Mouse (Mus musculus) 3134 (cell line): ENCODE measurements around the gene Cnppd1.

ENCODE experiments used
- DNase-seq: peaks from one replicate; pipeline ENCODE4 v3.0.0-alpha.2; 2011; ENCODE audit warnings: low spot score; ENCODE audit not compliant: insufficient read length; ENCODE audit errors: extremely low read depth

Gene Cnppd1

GRCm38 (mm10) chr1:75148727-75149126 is 6.2 kb upstream of the Cnppd1 start:
- no peak for DNase-seq

DNA sequence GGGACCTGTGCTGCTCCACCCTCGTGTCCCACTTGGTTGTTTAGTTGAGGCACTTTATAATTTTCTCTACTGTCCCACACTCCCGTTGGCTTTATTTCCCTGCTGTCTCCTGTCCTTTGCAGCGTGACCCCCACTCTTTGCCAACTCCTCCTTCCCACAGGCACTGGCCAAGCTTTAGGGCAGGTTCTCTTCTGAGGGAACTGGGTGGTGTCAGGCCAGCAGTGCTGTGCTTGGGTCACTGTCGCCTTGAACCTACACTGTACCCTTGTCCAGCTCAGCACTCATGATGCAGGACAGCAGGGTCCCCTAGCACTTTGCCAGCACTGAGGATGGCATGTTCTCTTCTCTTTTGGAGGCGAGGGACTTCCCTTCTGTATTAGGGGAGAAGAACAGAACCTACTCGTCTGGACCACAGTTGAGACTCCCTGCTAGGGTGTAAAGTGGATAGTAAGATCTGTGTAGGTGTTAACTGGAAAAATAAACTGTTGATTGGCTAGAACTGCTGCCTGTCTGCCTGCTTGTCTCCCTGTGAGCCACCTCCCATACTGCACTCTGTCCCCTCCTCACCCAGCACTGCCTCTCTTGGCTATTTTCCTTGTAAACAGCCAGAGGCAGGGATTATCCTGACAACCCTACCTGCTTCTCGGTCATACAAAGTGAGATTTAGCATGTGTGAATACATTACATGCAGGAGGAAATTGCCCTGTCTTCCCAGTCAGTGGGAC is 5.1 kb upstream of the Cnppd1 start:
- no peak for DNase-seq

DNA sequence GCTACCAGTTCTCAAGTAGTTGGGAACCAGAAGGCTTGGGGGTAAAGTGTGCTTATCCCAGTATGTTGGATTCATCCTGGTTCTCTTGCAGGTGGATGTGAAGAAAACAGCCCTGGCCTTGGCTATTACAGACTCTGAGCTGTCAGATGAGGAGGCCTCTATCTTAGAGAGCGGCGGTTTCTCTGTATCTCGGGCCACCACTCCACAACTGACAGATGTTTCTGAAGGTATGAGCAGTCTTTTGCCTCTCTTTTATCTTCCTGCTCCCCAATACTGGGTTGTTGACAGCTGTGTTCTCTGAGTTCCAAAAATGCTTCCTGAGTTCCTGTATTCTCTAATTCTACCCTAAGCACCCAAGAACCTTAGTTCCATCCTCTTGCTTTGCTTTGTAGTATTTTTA is 3.1 kb upstream of the Cnppd1 start:
- DNase-seq: no peak

DNA sequence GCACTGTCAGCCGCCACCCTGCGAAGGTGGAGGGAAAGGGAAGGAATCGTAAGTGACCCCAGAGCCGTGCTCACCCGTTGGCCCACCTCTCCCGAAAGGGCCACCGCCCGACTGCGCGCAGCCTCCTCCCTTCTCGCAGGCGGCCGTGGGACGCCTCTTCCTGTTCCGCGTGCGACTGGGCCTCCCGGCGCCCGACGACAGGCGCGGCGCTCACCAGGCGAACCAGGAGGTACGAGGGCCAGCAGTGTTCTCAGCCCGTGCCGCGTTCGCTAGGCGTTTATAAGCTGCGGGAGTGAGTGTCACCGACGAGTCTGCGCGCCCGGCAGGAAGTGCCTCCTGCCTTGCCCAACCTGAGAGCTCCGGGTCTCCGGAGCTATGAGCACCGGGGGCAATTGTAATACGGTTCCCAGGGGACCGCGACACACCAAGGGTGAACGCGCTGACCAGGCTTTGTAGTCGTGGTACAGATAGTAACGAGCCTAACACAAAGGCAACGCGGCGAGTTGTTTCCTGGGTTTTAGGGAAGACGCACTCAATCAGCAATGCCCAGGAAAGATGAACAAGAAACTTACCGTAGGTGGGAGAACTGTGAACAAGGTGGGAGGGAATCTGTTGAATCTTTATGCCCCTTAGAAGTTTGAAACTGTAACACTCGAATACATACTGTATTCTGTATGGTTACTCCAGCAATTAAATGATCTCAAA is 873 bp downstream of the Cnppd1 start:
- DNase-seq: peak; percentile 86

DNA sequence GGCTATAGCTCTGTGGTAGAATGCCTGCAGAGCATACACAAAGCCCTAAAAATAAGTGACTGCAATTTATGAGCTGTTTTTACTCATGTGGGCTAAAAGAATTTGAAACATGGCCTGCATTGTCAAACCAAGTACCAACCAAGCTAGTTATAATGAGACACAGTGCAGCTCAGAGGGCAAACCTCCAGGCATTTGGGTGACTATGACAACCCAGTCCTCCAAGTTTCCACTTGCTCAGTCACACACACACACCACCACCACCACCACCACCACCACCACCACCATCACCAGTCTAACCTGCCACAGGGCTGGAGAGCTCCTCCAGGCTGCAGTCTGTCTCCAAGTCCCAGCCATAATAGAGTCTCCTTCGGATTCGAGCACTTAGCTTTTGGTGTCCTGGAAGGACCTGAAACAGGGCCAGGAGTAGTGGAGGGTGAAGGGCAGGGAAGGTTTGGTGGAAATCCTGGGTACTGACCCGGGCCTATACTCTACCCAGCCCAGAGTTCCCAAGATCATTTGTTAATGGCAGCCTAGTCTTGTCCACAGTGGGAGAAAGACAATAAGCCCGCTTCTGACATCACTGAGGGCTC is 1.8 kb downstream of the Cnppd1 start:
- no peak for DNase-seq

- DNase-seq: no peak
Observed at GRCm38 (mm10) chr1:75138448-75138847, 4.1 kb downstream of the Cnppd1 start.

DNA sequence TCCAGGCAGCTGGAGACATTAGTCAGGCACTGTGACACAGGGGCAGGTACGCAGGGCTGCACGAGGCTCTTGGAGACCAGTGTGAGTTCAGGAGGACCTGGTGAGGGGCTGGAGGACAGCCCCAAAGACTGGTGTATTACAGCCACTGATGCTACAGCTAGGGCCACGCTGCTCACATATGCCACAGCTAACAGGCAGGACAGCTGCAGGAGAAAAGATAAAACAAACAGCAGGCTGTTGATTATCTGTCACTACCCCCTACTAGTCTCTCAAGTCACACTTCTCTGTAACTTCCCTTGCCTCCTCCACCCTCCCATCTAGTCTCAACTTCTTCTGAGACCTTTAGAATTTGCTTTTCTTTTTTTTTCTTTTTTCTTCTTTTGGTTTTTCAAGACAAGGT is 5.8 kb downstream of the Cnppd1 start:
- no peak for DNase-seq

GRCm38 (mm10) chr1:75136293-75136692 is 6.2 kb downstream of the Cnppd1 start:
- DNase-seq: no peak

- DNase-seq: no peak
Observed at GRCm38 (mm10) chr1:75133421-75134207, 8.9 kb downstream of the Cnppd1 start, which contains the start of gene Slc23a3. Gene Slc23a3, minus strand, starts transcription at chr1:75133890.

- DNase-seq: no peak
Observed at GRCm38 (mm10) chr1:75128641-75129040, 13.9 kb downstream of the Cnppd1 start.

DNA sequence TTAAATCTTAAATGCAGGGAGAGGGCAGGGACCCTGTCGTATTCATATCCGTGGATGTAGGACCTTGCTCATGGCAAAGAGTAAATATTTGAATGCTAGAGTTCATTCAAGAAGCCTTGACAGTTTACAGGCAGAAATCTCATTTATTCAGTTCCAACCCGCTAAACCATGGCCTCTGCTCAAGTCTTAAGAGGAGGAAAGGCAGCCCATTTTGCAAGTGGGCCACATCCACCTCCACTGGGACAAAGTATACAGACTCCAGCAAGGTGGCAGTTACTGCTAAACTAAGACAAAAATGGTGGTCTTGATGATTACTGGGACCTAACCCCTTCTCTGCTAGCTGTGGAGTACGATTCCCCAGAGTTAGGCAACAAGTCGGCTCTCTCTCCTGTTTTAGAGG is 17.1 kb downstream of the Cnppd1 start:
- no peak for DNase-seq

DNA sequence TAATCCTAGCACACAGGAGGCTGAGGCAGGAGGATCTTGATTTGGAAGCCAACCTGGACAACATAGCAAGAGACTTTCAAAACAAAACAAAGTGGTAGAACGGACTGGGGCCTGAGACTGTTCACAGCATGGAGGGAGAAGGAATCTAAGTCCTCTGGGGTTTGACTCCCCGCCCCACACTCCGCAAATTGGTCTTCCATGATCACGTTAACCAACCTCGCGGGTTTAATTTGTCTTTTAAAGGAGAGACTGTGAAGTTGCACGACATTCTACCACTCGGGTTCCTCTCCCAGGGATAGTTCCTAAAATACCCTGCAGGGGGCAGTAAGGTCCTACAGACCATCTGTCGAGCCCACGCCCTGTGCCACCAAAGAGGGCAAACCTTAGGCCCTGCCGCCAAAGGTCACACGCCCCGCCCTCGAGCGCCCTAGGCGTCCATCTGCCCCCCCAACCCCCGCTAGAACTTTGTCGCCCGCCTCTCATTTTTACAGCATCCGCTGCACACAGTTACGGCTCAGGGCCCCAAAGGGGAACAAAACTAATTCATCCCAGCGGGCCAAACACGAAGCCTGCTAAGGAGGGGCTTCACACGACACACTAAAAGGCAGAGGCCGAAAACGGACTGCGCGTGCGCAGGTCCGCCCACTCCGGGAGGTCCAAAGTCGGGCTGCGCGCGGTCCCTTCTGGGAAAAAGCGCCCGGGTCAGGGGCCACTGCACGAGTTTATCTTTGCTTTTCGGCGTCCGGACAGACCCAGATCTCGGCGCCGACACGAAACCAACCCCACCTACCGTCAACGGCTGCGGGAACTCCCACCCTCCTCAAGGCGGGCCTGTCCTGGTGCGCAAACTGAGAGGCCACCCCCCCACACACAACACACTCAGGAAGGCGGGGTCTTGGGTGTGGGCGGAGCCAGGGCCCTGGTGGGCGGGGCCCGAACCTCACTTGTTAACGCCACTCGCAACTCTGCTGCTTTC is 17.9 kb downstream of the Cnppd1 start, which contains the start of gene Nhej1:
TSS of gene Nhej1 (minus strand) at position 855 of the 976 bp plus-strand sequence.
- DNase-seq: peak; percentile 97

DNA sequence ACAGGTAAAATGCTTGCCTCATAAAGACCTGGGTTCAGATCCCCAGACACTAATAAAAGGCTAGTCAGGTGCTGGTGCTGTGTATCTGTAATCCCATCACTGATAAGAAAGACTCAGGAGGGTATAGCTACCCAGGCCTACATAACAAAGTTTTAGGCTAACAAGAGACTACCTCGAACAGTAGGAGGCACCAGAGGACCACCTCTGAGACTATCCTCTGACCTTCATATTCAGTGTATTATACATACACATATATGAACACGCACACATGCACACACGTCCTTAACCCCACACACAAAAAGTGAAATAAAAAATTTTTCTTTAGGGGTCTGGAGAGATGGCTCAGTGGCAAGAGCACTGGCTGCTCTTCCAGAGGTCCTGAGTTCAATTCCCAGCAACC is 20.3 kb downstream of the Cnppd1 start:
- no peak for DNase-seq
